Mouse (Mus musculus) myocyte (in vitro differentiated cells): ENCODE measurements around the gene Itpr2.

Experiments
- POLR2A ChIP-seq: IDR thresholded peaks from one replicate; pipeline ENCODE4 v1.6.1; 2011; ENCODE audit warnings: low read depth, mild to moderate bottlenecking, control low read depth, moderate library complexity; ENCODE audit not compliant: insufficient read length
- TCF12 ChIP-seq: IDR thresholded peaks from one replicate; pipeline ENCODE4 v1.6.1; 2011; ENCODE audit warnings: mild to moderate bottlenecking, control low read depth; ENCODE audit not compliant: poor library complexity, insufficient read depth, severe bottlenecking

DNA sequence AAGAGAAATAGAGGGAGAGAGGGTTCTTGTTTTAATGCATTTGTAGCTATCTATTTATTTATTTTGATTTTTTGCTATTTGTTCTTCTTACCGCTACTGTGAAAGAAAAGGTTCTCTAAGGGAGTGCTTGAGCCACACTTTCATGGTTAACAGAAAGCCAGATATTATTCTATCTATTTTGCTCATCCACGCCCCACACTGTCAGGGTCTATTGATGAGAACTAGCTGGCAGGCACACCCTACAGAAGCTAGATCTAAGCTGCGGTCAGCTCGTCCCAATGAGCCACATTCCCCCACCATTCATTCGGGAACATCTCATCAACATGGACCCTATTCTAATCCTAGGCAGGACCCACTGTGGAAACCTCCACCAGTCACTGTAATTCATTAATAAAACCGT lies 271.1 kb downstream of the Itpr2 start:
- TF ChIP-seq POLR2A, result no peak
- no peak for TF ChIP-seq TCF12
